Mouse (Mus musculus) forebrain, embryonic 11.5 days (tissue): ENCODE measurements around the gene Pknox2. TPM values are rescaled to one million over a fixed set of nuclear protein-coding genes. Genes with fewer than 3 reads are reported as not detected.

Experiments
- ATAC-seq: fragments of 200-750 bp; cut with Nextera tagmentation; replicated peaks from 2 replicates; pipeline ENCODE4 v1.8.0; 2017; ENCODE audit warnings: moderate TSS enrichment; ENCODE audit not compliant: low FRiP score
- DNase-seq: peaks from one replicate; pipeline ENCODE4 v3.0.0-alpha.2; 2017; ENCODE audit warnings: low spot score
- H3K27ac ChIP-seq: fragments of 300-500 bp; sonication (generic); 2 replicates; pipeline ENCODE4 v1.5.1; 2014; ENCODE audit warnings: low read depth, low read length
- H3K27me3 ChIP-seq: fragments of 300-500 bp; sonication (generic); 2 replicates; pipeline ENCODE4 v1.6.1; 2014; ENCODE audit warnings: mild to moderate bottlenecking, low read length, mixed read lengths; ENCODE audit not compliant: control insufficient read depth, insufficient read depth
- H3K36me3 ChIP-seq: fragments of 300-500 bp; sonication (generic); 2 replicates; pipeline ENCODE4 v1.6.1; 2014; ENCODE audit warnings: mild to moderate bottlenecking, low read length, moderate library complexity, mixed read lengths; ENCODE audit not compliant: control insufficient read depth, insufficient read depth
- H3K4me1 ChIP-seq: fragments of 300-500 bp; sonication (generic); replicated peaks from 2 replicates; pipeline ENCODE4 v1.6.1; 2014; ENCODE audit warnings: low read length, mixed read lengths; ENCODE audit not compliant: control insufficient read depth, insufficient read depth
- H3K4me2 ChIP-seq: fragments of 300-500 bp; sonication (generic); 2 replicates; pipeline ENCODE4 v1.6.1; 2014; ENCODE audit warnings: low read depth, mild to moderate bottlenecking, low read length, moderate library complexity, mixed read lengths; ENCODE audit not compliant: severe bottlenecking
- H3K4me3 ChIP-seq: fragments of 300-500 bp; sonication (generic); 2 replicates; pipeline ENCODE4 v1.5.1; 2014; ENCODE audit warnings: low read depth, low read length
- H3K9ac ChIP-seq: fragments of 300-500 bp; sonication (generic); 2 replicates; pipeline ENCODE4 v1.6.1; 2014; ENCODE audit warnings: low read length
- H3K9me3 ChIP-seq: fragments of 300-500 bp; sonication (generic); 2 replicates; pipeline ENCODE4 v1.6.1; 2016; ENCODE audit warnings: low read length, mixed read lengths; ENCODE audit not compliant: control insufficient read depth
- WGBS: fragments of 180-500 bp; shearing (Covaris S2); extraction: QIAGEN DNeasy Blood & Tissue Kit; methylation state at CpG from one replicate; pipeline ENCODE4 v1.1.7; 2014; 5-methylcytosine and 5-hydroxymethylcytosine counted together
- polyA plus RNA-seq: library from polyadenylated mRNA; unstranded; fragments of >200 nt; fragmentation: Nextera tagmentation; extraction: Ambion mirVana; gene quantifications from 2 replicates; pipeline ENCODE4 v1.2.1, GENCODE M21; 2014

Gene Pknox2
- 21.0 and 23.7 TPM in 2 replicates for polyA plus RNA-seq

GRCm38 (mm10) chr9:37147359-37147685 is at the start of gene Pknox2:
Gene Pknox2, minus strand, starts transcription at chr9:37147407.
- WGBS: 2% methylated on average over 9 of the region's 13 CpGs
- DNase-seq: peak; percentile 96
- peak within 1 kb of the TSS; percentile 97 for H3K27ac ChIP-seq

GRCm38 (mm10) chr9:37188024-37188423 is 40.8 kb upstream of the Pknox2 start:
- Histone ChIP-seq H3K36me3 (no peaks in the 10 kb centered on the region), H3K27ac (no peak overlapping the region), H3K4me3 (no peak overlapping the region), H3K9ac (no peak overlapping the region), H3K4me2 (no peak overlapping the region), H3K9me3 (no peaks in the 10 kb centered on the region), H3K4me1 (no peaks in the 10 kb centered on the region), H3K27me3 (no peaks in the 10 kb centered on the region)
- no peak for DNase-seq
- ATAC-seq: no peak
- 96% methylated on average over 3 of the region's 3 CpGs for WGBS

More at GRCm38 (mm10) chr9:37147359-37147685, at the start of gene Pknox2:
- peak within 1 kb of the TSS; percentile 93 for H3K4me2 ChIP-seq
- peaks cover 14% of the 10 kb centered on the region for H3K4me1 ChIP-seq
- peak within 1 kb of the TSS; percentile 60 for H3K4me3 ChIP-seq
- H3K36me3 ChIP-seq: no peaks in the 10 kb centered on the region
- peak; percentile 80 for ATAC-seq
- H3K9me3 ChIP-seq: no peaks in the 10 kb centered on the region
- no peaks in the 10 kb centered on the region for H3K27me3 ChIP-seq
- H3K9ac ChIP-seq: peak within 1 kb of the TSS; percentile 90

- H3K9me3 ChIP-seq: no peaks in the 10 kb centered on the region
- ATAC-seq (no peak), DNase-seq (no peak)
- 96% methylated on average over 5 of the region's 5 CpGs for WGBS
- no peaks in the 10 kb centered on the region for H3K4me1 ChIP-seq
- H3K4me2 ChIP-seq: no peak overlapping the region
- H3K4me3 ChIP-seq: no peak overlapping the region
- H3K27ac ChIP-seq: no peak overlapping the region
- H3K27me3 ChIP-seq: no peaks in the 10 kb centered on the region
- no peaks in the 10 kb centered on the region for H3K36me3 ChIP-seq
- H3K9ac ChIP-seq: no peak overlapping the region
These were observed 40.2 kb upstream of the Pknox2 start for GRCm38 (mm10) chr9:37187407-37187806.

GRCm38 (mm10) chr9:37183176-37183575 is 36.0 kb upstream of the Pknox2 start:
- Histone ChIP-seq H3K36me3 (no peaks in the 10 kb centered on the region), H3K4me1 (peaks cover 4% of the 10 kb centered on the region; the same call in 1 of the 2 replicates), H3K4me3 (no peak overlapping the region), H3K27me3 (no peaks in the 10 kb centered on the region), H3K9me3 (no peaks in the 10 kb centered on the region), H3K4me2 (no peak overlapping the region), H3K9ac (no peak overlapping the region), H3K27ac (no peak overlapping the region)
- 69% methylated on average over 2 of the region's 2 CpGs for WGBS
- ATAC-seq: no peak
- no peak for DNase-seq

GRCm38 (mm10) chr9:37181596-37181995 is 34.4 kb upstream of the Pknox2 start:
- ATAC-seq: no peak
- H3K36me3 ChIP-seq: no peaks in the 10 kb centered on the region
- no peaks in the 10 kb centered on the region for H3K27me3 ChIP-seq
- DNase-seq: no peak
- H3K9ac ChIP-seq: no peak overlapping the region
- H3K4me2 ChIP-seq: no peak overlapping the region
- H3K4me1 ChIP-seq: peaks cover 9% of the 10 kb centered on the region; the same call in 1 of the 2 replicates
- no peak overlapping the region for H3K4me3 ChIP-seq
- H3K27ac ChIP-seq: no peak overlapping the region; the same call in 1 of the 2 replicates
- 19% methylated on average over 5 of the region's 5 CpGs for WGBS
- no peaks in the 10 kb centered on the region for H3K9me3 ChIP-seq

GRCm38 (mm10) chr9:37179596-37179995 is 32.4 kb upstream of the Pknox2 start:
- Histone ChIP-seq H3K4me2 (no peak overlapping the region), H3K9me3 (no peaks in the 10 kb centered on the region)

GRCm38 (mm10) chr9:37178911-37179310 is 31.7 kb upstream of the Pknox2 start:
- ATAC-seq: peak; percentile 68
- Histone ChIP-seq H3K4me3 (no peak overlapping the region), H3K4me2 (0 out of 2 replicates have a peak overlapping the region, but pooled peaks have one; percentile 6), H3K4me1 (peaks cover 9% of the 10 kb centered on the region; the same call in 1 of the 2 replicates), H3K27me3 (no peaks in the 10 kb centered on the region), H3K9me3 (no peaks in the 10 kb centered on the region), H3K9ac (no peak overlapping the region; the same call in 1 of the 2 replicates), H3K36me3 (no peaks in the 10 kb centered on the region), H3K27ac (peak overlapping the region; percentile 58)
- DNase-seq: peak; percentile 65
- 10% methylated on average over 4 of the region's 4 CpGs for WGBS

More at GRCm38 (mm10) chr9:37179596-37179995, 32.4 kb upstream of the Pknox2 start:
- Histone ChIP-seq H3K9ac (no peak overlapping the region), H3K4me1 (peaks cover 9% of the 10 kb centered on the region; the same call in 1 of the 2 replicates), H3K27me3 (no peaks in the 10 kb centered on the region), H3K27ac (peak overlapping the region; percentile 37; the same call in 1 of the 2 replicates), H3K36me3 (no peaks in the 10 kb centered on the region), H3K4me3 (no peak overlapping the region)
- ATAC-seq (no peak), DNase-seq (no peak)
- WGBS: 86% methylated on average over 4 of the region's 4 CpGs

GRCm38 (mm10) chr9:37177551-37177950 is 30.3 kb upstream of the Pknox2 start:
- Histone ChIP-seq H3K27me3 (no peaks in the 10 kb centered on the region), H3K27ac (no peak overlapping the region), H3K9me3 (no peaks in the 10 kb centered on the region), H3K4me2 (peak overlapping the region; percentile 12; the same call in 1 of the 2 replicates), H3K4me3 (no peak overlapping the region), H3K9ac (peak overlapping the region; percentile 35; the same call in 1 of the 2 replicates), H3K36me3 (no peaks in the 10 kb centered on the region), H3K4me1 (peaks cover 9% of the 10 kb centered on the region; the same call in 1 of the 2 replicates)
- DNase-seq: no peak
- 40% methylated on average over 8 of the region's 8 CpGs for WGBS
- peak; percentile 42; the same call in 1 of the 2 replicates for ATAC-seq

- Histone ChIP-seq H3K4me2 (peak overlapping the region; percentile 12; the same call in 1 of the 2 replicates), H3K9ac (peak overlapping the region; percentile 35; the same call in 1 of the 2 replicates), H3K9me3 (no peaks in the 10 kb centered on the region), H3K4me3 (no peak overlapping the region), H3K27me3 (no peaks in the 10 kb centered on the region), H3K4me1 (peaks cover 9% of the 10 kb centered on the region; the same call in 1 of the 2 replicates), H3K36me3 (no peaks in the 10 kb centered on the region), H3K27ac (no peak overlapping the region)
- ATAC-seq: peak; percentile 87
- 2% methylated on average over 5 of the region's 5 CpGs for WGBS
- peak; percentile 86 for DNase-seq
These were observed 29.9 kb upstream of the Pknox2 start for GRCm38 (mm10) chr9:37177107-37177506.
